Mouse (Mus musculus) heart, adult 2 months (tissue): ENCODE data around the gene Gstt2. TPM values are rescaled to one million over a fixed set of nuclear protein-coding genes. Genes with fewer than 3 reads are reported as not detected.

Source experiments
- DNase-seq, 2 experiments: peaks; one replicate each; pipeline ENCODE4 v3.0.0; 2021
- H3K27ac ChIP-seq: fragments of 200-600 bp; 2 replicates; pipeline ENCODE4 v1.8.1; 2022
- H3K27me3 ChIP-seq: fragments of 200-500 bp; 2 replicates; pipeline ENCODE4 v1.6.1; 2012; ENCODE audit warnings: mild to moderate bottlenecking, low read length, inconsistent platforms, mixed read lengths; ENCODE audit not compliant: control insufficient read depth, insufficient read depth
- H3K36me3 ChIP-seq: fragments of 200-500 bp; 2 replicates; pipeline ENCODE4 v1.6.1; 2012; ENCODE audit warnings: low read length, inconsistent platforms; ENCODE audit not compliant: control insufficient read depth, insufficient read depth
- H3K4me1 ChIP-seq: fragments of 200-500 bp; 2 replicates; pipeline ENCODE4 v1.6.1; 2011; ENCODE audit warnings: low read length; ENCODE audit not compliant: control insufficient read depth, insufficient read depth
- H3K4me3 ChIP-seq: fragments of 200-600 bp; 2 replicates; pipeline ENCODE4 v1.8.1; 2022
- H3K79me2 ChIP-seq: fragments of 200-500 bp; replicated peaks from 2 replicates; pipeline ENCODE4 v1.6.1; 2012; ENCODE audit warnings: mild to moderate bottlenecking, inconsistent platforms, low read length, moderate library complexity, mixed read lengths; ENCODE audit not compliant: control insufficient read depth, insufficient read depth
- H3K9ac ChIP-seq: fragments of 200-500 bp; 2 replicates; pipeline ENCODE4 v1.6.1; 2012; ENCODE audit warnings: low read depth, mild to moderate bottlenecking, control low read depth, inconsistent platforms, low read length, mixed read lengths
- CTCF ChIP-seq: fragments of 200-600 bp; IDR thresholded peaks from 2 replicates; pipeline ENCODE4 v1.8.1; 2022; ENCODE audit warnings: antibody characterized with exemption, mild to moderate bottlenecking, moderate library complexity
- EP300 ChIP-seq: fragments of 200-500 bp; IDR thresholded peaks from 2 replicates; pipeline ENCODE4 v1.6.1; 2011; ENCODE audit warnings: low read depth, low read length, control low read depth; ENCODE audit not compliant: insufficient read depth
- POLR2A ChIP-seq: fragments of 200-500 bp; IDR thresholded peaks from 2 replicates; pipeline ENCODE4 v1.6.1; 2011; ENCODE audit warnings: mild to moderate bottlenecking, low read depth, low read length, control low read depth; ENCODE audit not compliant: insufficient read depth
- WGBS: fragments of 180-500 bp; shearing (Covaris S2); methylation state at CpG from one replicate; pipeline ENCODE4 v1.1.7; 2018; 5-methylcytosine and 5-hydroxymethylcytosine counted together
- intact Hi-C: fragments of 180-260 bp; cut with DNase I; formaldehyde crosslinking; loops from one replicate; pipeline ENCODE4 v1.15.1; 2025
- polyA plus RNA-seq: library from polyadenylated mRNA; depleted of rRNA; stranded (reverse); fragments of >200 nt; gene quantifications from 2 replicates; pipeline ENCODE4 v1.2.3, GENCODE M21; 2012
- total RNA-seq, 2 experiments: library from RNA; stranded (reverse); gene quantifications; 2 replicates each; pipeline ENCODE4 v1.2.3; 2021

Gene Gstt2
- total and polyA plus RNA-seq, 3 experiments = 8.0 to 69.1 (median 12.8) TPM

- Histone ChIP-seq H3K27me3 (peaks cover 1% of the 10 kb centered on the region; the same call in 1 of the 2 replicates), H3K36me3 (no peaks in the 10 kb centered on the region), H3K79me2 (no peaks in the 10 kb centered on the region), H3K4me3 (no peak overlapping the region), H3K27ac (no peak overlapping the region), H3K9ac (no peak overlapping the region), H3K4me1 (no peaks in the 10 kb centered on the region)
- TF ChIP-seq POLR2A = no peak
- TF ChIP-seq EP300 = no peak
- TF ChIP-seq CTCF = peak; percentile 30
- DNase-seq = no peak
- intact Hi-C loops = no loop called here
- 58% methylated on average over 10 of the region's 10 CpGs for WGBS
These were observed 18.6 kb downstream of the Gstt2 start for GRCm38 (mm10) chr10:75818641-75819040.

GRCm38 (mm10) chr10:75804217-75804616 is 33.0 kb downstream of the Gstt2 start:
- Histone ChIP-seq H3K27ac (no peak overlapping the region), H3K4me3 (no peak overlapping the region), H3K27me3 (no peaks in the 10 kb centered on the region), H3K79me2 (no peaks in the 10 kb centered on the region), H3K36me3 (no peaks in the 10 kb centered on the region), H3K9ac (no peak overlapping the region), H3K4me1 (no peaks in the 10 kb centered on the region)
- no peak for DNase-seq
- intact Hi-C loops = no loop called here
- 59% methylated on average over 2 of the region's 2 CpGs for WGBS
- TF ChIP-seq EP300 = no peak
- TF ChIP-seq CTCF = no peak
- TF ChIP-seq POLR2A = no peak

GRCm38 (mm10) chr10:75798176-75798696 is 39.0 kb downstream of the Gstt2 start, which contains the start of gene Gstt1:
Gene Gstt1 (minus strand): TSS chr10:75798584.
- Histone ChIP-seq H3K9ac (peak within 1 kb of the TSS; percentile 64), H3K4me3 (peak within 1 kb of the TSS; percentile 58), H3K79me2 (no peaks in the 10 kb centered on the region), H3K27me3 (no peaks in the 10 kb centered on the region), H3K4me1 (0 out of 2 replicates have a peak, but pooled peaks cover 1% of the 10 kb centered on the region), H3K36me3 (no peaks in the 10 kb centered on the region), H3K27ac (peak within 1 kb of the TSS; percentile 69)
- DNase-seq = peak; percentile 82 to 84
- TF ChIP-seq EP300 (no peak), POLR2A (peak; percentile 81)
- intact Hi-C loops = loop anchor here (2.0 kb wide), 1 partner anchor 25 kb away; the partner anchor contains the start of gene Ddt
- 1% methylated on average over 18 of the region's 18 CpGs for WGBS

- TF ChIP-seq CTCF = 0 out of 2 replicates have a peak, but pooled peaks have one; percentile 12
- peak; percentile 50 for TF ChIP-seq POLR2A
- TF ChIP-seq EP300 = no peak
- intact Hi-C loops = loop anchor here (2.0 kb wide), 2 partner anchors 25 to 35 kb away; partner anchors contain the start of gene Ddt
- H3K36me3 ChIP-seq = no peaks in the 10 kb centered on the region
- H3K79me2 ChIP-seq = no peaks in the 10 kb centered on the region
- H3K9ac ChIP-seq = peak overlapping the region; percentile 64
- peak; percentile 73 to 78 for DNase-seq
- 0 out of 2 replicates have a peak, but pooled peaks cover 1% of the 10 kb centered on the region for H3K4me1 ChIP-seq
- peak overlapping the region; percentile 69 for H3K27ac ChIP-seq
- H3K27me3 ChIP-seq = no peaks in the 10 kb centered on the region
- peak overlapping the region; percentile 58 for H3K4me3 ChIP-seq
- WGBS = 0% methylated on average over 12 of the region's 12 CpGs
These were observed 39.5 kb downstream of the Gstt2 start for GRCm38 (mm10) chr10:75797619-75798175.

GRCm38 (mm10) chr10:75796731-75797516 is 40.3 kb downstream of the Gstt2 start:
- 0 out of 2 replicates have a peak, but pooled peaks cover 1% of the 10 kb centered on the region for H3K4me1 ChIP-seq
- intact Hi-C loops = loop anchor here (2.0 kb wide), 1 partner anchor 36 kb away; no protein-coding TSS in a partner anchor
- 48% methylated on average over 11 of the region's 11 CpGs for WGBS
- DNase-seq = no peak
- no peaks in the 10 kb centered on the region for H3K36me3 ChIP-seq
- H3K79me2 ChIP-seq = no peaks in the 10 kb centered on the region
- H3K27me3 ChIP-seq = no peaks in the 10 kb centered on the region
- peak overlapping the region; percentile 58 for H3K4me3 ChIP-seq
- H3K9ac ChIP-seq = 0 out of 2 replicates have a peak overlapping the region, but pooled peaks have one; percentile 13
- TF ChIP-seq EP300 = no peak
- TF ChIP-seq POLR2A = no peak
- no peak for TF ChIP-seq CTCF
- H3K27ac ChIP-seq = peak overlapping the region; percentile 2; the same call in 1 of the 2 replicates
